Mouse (Mus musculus): ENCODE measurements around the gene Atp8a2. TPM values are rescaled to one million over a fixed set of nuclear protein-coding genes. Genes with fewer than 3 reads are reported as not detected.
"Not testable (repeated sequence)": the region's sequence is repeated elsewhere in the genome, so short reads cannot be mapped to it uniquely, and the experiment has no call there.

The Atp8a2 gene
- polyA plus RNA-seq, 1 experiment from 2014 or later = 10.8 TPM

DNA sequence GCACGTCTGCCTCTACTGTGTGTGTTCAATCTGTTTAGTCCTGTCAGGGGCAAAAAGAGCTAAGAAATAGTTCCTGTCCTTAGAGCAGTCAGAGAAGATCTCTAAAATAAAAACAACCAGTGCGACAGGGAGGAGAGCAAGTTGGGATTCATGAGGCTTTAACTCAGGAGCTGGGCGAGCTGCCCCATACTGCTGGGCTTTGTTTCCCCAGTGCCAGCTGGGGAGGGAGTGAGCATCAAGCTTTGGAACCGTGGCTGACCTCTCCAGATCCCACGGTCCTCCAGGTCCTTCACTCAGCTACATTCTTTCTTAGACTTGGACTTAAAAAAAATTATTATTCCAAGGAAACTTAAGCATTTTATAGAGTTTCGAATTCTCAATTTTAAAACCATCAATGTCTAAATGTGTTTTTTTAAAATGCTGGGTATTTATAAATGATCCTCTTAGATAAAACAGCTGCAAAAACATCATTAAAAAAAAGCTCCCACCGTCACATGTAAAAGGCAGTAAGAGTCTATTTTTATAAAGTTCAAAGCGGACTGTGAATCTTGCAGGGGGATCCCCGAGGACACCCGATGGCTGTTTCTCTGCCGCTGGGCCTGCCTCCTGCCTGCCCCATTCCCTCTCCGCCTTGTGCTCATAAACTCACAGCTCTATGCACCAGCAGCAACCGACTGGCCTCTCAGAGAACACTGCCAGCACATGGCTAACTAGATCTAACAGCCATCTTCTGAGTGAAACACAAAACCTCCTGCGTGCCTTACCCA, 350.2 kb downstream of the Atp8a2 start:
- no peaks in the 10 kb centered on the region for H3K36me3 ChIP-seq
- no peak overlapping the region for H3K4me2 ChIP-seq
- WGBS = 41% methylated on average over 14 of the region's 14 CpGs
- no peak overlapping the region for H3K4me3 ChIP-seq
- no peak overlapping the region for H3K9ac ChIP-seq
- no peaks in the 10 kb centered on the region for H3K27me3 ChIP-seq (replicated peaks)
- no peak overlapping the region for H3K27ac ChIP-seq (ENCODE audit: poor library complexity, severe bottlenecking)
- ATAC-seq (ENCODE audit: insufficient number of reproducible peaks, low FRiP score) = no peak
- 0 out of 2 replicates have a peak, but pooled peaks cover 2% of the 10 kb centered on the region for H3K9me3 ChIP-seq (replicated peaks)
- H3K4me1 ChIP-seq (replicated peaks) = peaks cover 7% of the 10 kb centered on the region

GRCm38 (mm10) chr14:59843264-59843942, 353.6 kb downstream of the Atp8a2 start:
- H3K4me2 ChIP-seq = no peak overlapping the region
- H3K4me1 ChIP-seq (replicated peaks) = peaks cover 22% of the 10 kb centered on the region
- no peak overlapping the region for H3K9ac ChIP-seq
- 76% methylated on average over 6 of the region's 6 CpGs for WGBS
- no peaks in the 10 kb centered on the region for H3K36me3 ChIP-seq
- no peak for ATAC-seq (ENCODE audit: insufficient number of reproducible peaks, low FRiP score)
- H3K27me3 ChIP-seq (replicated peaks) = no peaks in the 10 kb centered on the region
- no peaks in the 10 kb centered on the region for H3K9me3 ChIP-seq (replicated peaks)
- no peak overlapping the region for H3K27ac ChIP-seq (ENCODE audit: poor library complexity, severe bottlenecking)
- no peak overlapping the region for H3K4me3 ChIP-seq

- 45% methylated on average over 14 of the region's 14 CpGs for WGBS
- H3K9ac ChIP-seq = no peak overlapping the region
These were observed 356.8 kb downstream of the Atp8a2 start for GRCm38 (mm10) chr14:59839951-59840720.

DNA sequence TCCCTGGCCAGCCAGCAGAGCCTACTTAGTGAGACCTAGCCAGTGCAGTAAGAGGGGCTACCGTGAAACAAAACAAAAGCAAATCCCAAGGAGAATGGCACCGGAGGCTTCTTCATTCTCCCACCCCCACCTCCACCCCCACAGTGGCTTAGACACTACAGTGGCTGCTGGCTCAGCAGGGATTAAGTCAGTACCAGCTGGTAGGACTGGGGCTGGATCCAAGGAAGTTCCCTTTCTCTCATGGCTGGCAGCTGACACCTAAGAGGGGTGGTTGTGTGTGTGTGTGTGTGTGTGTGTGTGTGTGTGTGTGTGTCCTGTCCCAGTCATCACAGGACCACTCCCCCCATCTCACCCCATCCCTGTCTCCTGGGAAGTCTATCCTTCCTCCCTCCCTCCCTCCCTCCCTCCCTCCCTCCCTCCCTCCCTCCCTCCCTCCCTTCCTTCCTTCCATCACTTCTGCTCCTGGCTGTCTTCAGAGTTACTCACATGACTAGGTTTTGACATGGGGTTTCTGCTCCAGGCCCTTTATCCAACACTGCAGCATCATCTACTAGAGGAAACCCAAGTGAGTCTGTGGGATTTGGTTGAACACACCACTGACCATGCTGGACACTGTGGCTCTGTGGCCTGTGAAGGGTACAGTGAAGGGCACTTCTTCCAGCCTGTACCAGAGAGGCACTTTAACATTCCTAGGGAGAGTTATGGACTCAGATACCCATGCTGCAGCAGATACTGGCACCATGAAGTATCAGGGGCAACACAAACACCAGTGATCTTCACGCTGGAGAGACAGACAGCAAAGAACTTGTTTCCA, 358.3 kb downstream of the Atp8a2 start:
- not testable (repeated sequence) for H3K4me3 ChIP-seq; H3K27me3 ChIP-seq (replicated peaks); H3K9ac ChIP-seq; H3K27ac ChIP-seq (ENCODE audit: poor library complexity, severe bottlenecking); H3K36me3 ChIP-seq; H3K4me2 ChIP-seq; ATAC-seq (ENCODE audit: insufficient number of reproducible peaks, low FRiP score); H3K9me3 ChIP-seq (replicated peaks)
- peaks cover 15% of the 10 kb centered on the region for H3K4me1 ChIP-seq (replicated peaks)
- WGBS = 74% methylated on average over 1 of the region's 3 CpGs

More at GRCm38 (mm10) chr14:59839951-59840720, 356.8 kb downstream of the Atp8a2 start:
- no peak overlapping the region for H3K4me3 ChIP-seq
- no peak for ATAC-seq (ENCODE audit: insufficient number of reproducible peaks, low FRiP score)
- peaks cover 15% of the 10 kb centered on the region for H3K4me1 ChIP-seq (replicated peaks)
- no peaks in the 10 kb centered on the region for H3K27me3 ChIP-seq (replicated peaks)
- no peak overlapping the region for H3K27ac ChIP-seq (ENCODE audit: poor library complexity, severe bottlenecking)
- H3K9me3 ChIP-seq (replicated peaks) = no peaks in the 10 kb centered on the region
- no peak overlapping the region for H3K4me2 ChIP-seq
- H3K36me3 ChIP-seq = no peaks in the 10 kb centered on the region

- peaks cover 15% of the 10 kb centered on the region for H3K4me1 ChIP-seq (replicated peaks)
- not testable (repeated sequence) for H3K36me3 ChIP-seq; H3K4me2 ChIP-seq; H3K9me3 ChIP-seq (replicated peaks); H3K27me3 ChIP-seq (replicated peaks); H3K9ac ChIP-seq; H3K27ac ChIP-seq (ENCODE audit: poor library complexity, severe bottlenecking); H3K4me3 ChIP-seq; ATAC-seq (ENCODE audit: insufficient number of reproducible peaks, low FRiP score)
- no CpG with 5 or more reads among the region's 3 CpGs for WGBS
These were observed 359.2 kb downstream of the Atp8a2 start for GRCm38 (mm10) chr14:59837691-59838241.

DNA sequence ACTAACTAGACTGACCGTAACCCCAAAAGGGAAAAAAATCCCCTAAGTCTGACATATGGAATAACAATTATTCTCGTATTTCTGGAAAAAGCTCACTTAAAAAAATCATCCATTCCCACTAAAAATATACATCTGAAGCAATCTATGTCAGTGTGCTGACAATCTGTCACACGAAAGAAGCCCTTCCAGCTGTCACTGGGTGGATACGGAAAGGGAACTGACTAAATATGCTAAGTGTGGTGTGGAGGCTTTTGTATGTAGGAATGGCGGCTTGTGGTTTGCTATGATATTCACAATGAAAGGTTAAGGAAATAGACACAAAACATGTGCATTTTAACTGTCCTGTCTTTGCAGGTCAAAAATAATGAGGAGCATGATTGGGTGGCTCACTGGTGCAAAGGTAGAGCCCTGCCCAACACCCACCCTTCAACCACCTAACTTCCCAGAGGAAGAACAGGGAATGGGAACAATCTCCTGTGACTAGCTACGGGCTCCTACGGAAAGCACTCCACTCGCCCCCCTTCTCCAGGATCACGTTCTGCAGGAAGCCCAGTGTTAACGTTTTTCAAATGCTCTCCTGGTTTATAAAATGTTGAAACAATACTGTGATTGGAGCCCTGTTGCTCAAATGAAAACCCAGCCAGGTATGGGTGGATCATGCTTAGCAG, 360.0 kb downstream of the Atp8a2 start:
- H3K36me3 ChIP-seq = no peaks in the 10 kb centered on the region
- H3K27me3 ChIP-seq (replicated peaks) = no peaks in the 10 kb centered on the region
- H3K4me1 ChIP-seq (replicated peaks) = peaks cover 15% of the 10 kb centered on the region
- no peaks in the 10 kb centered on the region for H3K9me3 ChIP-seq (replicated peaks)
- H3K4me2 ChIP-seq = no peak overlapping the region
- H3K27ac ChIP-seq (ENCODE audit: poor library complexity, severe bottlenecking) = no peak overlapping the region
- no peak overlapping the region for H3K9ac ChIP-seq
- no peak overlapping the region for H3K4me3 ChIP-seq
- 51% methylated on average over 10 of the region's 10 CpGs for WGBS
- no peak for ATAC-seq (ENCODE audit: insufficient number of reproducible peaks, low FRiP score)

- Histone ChIP-seq H3K4me2 (no peak overlapping the region), H3K4me1 (replicated peaks) (0 out of 2 replicates have a peak, but pooled peaks cover 5% of the 10 kb centered on the region), H3K27ac (ENCODE audit: poor library complexity, severe bottlenecking) (no peak overlapping the region), H3K9me3 (replicated peaks) (no peaks in the 10 kb centered on the region), H3K9ac (no peak overlapping the region), H3K36me3 (no peaks in the 10 kb centered on the region), H3K27me3 (replicated peaks) (no peaks in the 10 kb centered on the region), H3K4me3 (no peak overlapping the region)
- WGBS = 73% methylated on average over 5 of the region's 5 CpGs
- no peak for ATAC-seq (ENCODE audit: insufficient number of reproducible peaks, low FRiP score)
These were observed 367.4 kb downstream of the Atp8a2 start for GRCm38 (mm10) chr14:59829580-59829979.

- no peak overlapping the region for H3K27ac ChIP-seq (ENCODE audit: poor library complexity, severe bottlenecking)
- ATAC-seq (ENCODE audit: insufficient number of reproducible peaks, low FRiP score) = no peak
- 49% methylated on average over 5 of the region's 5 CpGs for WGBS
These were observed 369.6 kb downstream of the Atp8a2 start for GRCm38 (mm10) chr14:59827409-59827808.

DNA sequence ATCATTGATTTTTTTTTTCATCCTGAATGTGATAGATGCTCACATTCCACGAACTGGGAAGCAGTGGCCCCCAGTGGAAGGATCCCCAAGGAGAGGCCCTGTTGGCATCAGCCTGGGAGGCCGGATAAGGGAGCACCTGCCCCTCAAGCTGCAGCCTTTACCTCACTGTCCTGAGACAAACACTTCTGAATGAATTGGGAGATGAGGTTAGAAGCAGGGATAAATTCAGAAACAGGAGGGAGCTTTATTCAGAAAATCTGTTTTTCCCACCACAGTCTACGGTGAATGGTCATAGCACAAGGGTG, 376.9 kb downstream of the Atp8a2 start:
- H3K9ac ChIP-seq = no peak overlapping the region
- 0 out of 2 replicates have a peak, but pooled peaks cover 3% of the 10 kb centered on the region for H3K4me1 ChIP-seq (replicated peaks)
- no peaks in the 10 kb centered on the region for H3K36me3 ChIP-seq
- H3K27ac ChIP-seq (ENCODE audit: poor library complexity, severe bottlenecking) = no peak overlapping the region
- H3K27me3 ChIP-seq (replicated peaks) = no peaks in the 10 kb centered on the region
- peaks cover 5% of the 10 kb centered on the region for H3K9me3 ChIP-seq (replicated peaks)
- ATAC-seq (ENCODE audit: insufficient number of reproducible peaks, low FRiP score) = no peak
- no peak overlapping the region for H3K4me3 ChIP-seq
- H3K4me2 ChIP-seq = no peak overlapping the region
- 57% methylated on average over 3 of the region's 3 CpGs for WGBS

More at GRCm38 (mm10) chr14:59827409-59827808, 369.6 kb downstream of the Atp8a2 start:
- H3K27me3 ChIP-seq (replicated peaks) = no peaks in the 10 kb centered on the region
- no peaks in the 10 kb centered on the region for H3K9me3 ChIP-seq (replicated peaks)
- no peak overlapping the region for H3K4me2 ChIP-seq
- no peak overlapping the region for H3K4me3 ChIP-seq
- no peak overlapping the region for H3K9ac ChIP-seq
- H3K36me3 ChIP-seq = no peaks in the 10 kb centered on the region
- 0 out of 2 replicates have a peak, but pooled peaks cover 5% of the 10 kb centered on the region for H3K4me1 ChIP-seq (replicated peaks)
